Mouse (Mus musculus): ENCODE data around the gene Stxbp5. TPM values are rescaled to one million over a fixed set of nuclear protein-coding genes. Genes with fewer than 3 reads are reported as not detected.
A peak's percentile ranks its signal among the peaks of the same experiment; 100 is the strongest.

Gene Stxbp5
- 43.3 and 48.5 TPM in 2 replicates for polyA plus RNA-seq (2012; ENCODE audit: insufficient read depth, insufficient read length, missing spikeins)

DNA sequence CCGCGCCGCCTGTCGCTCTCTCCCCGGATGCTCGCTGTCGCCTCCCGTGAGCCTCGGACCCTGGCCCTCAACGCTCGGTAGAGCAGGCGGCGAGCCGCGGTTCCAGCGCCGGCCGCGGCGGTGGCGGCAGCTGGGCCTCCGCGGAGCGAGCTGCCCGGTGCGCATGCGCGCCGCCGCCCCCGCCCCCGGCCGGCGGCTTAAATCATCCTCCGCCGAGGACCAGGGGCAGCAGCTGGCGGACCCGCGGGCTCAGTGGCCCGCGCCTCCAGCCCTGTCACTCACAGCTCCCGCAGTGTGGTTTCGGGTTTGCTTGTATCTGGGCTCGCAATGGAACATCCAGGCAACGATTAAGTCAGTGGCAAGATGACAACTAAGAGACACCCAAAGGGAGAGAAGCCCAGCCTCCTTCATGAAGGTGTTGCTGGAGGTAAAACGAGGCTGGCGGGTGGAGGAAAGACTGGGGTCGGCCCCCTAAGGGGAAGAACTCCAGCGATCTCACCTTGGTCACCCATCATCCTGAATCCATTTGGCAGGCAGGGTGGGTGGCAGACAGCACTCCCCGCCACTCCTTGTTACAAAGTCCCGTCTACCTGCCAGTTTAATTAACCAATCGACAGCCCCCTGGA lies at the start of gene Stxbp5:
Gene Stxbp5, minus strand, starts transcription at position 9 of the 626 bp plus-strand sequence.
- peak within 1 kb of the TSS; percentile 99 for H3K4me3 ChIP-seq (ENCODE audit: insufficient read depth, low read length)
- peak within 1 kb of the TSS; percentile 90 for H3K27ac ChIP-seq (ENCODE audit: insufficient read depth, low read depth, low read length)
- no peak for TF ChIP-seq POLR2A (IDR thresholded peaks at IDR 0.05; ENCODE audit: borderline replicate concordance, low read depth, low read length)
- no peak for TF ChIP-seq CTCF (IDR thresholded peaks at IDR 0.05; ENCODE audit: low read depth, low read length)
- peaks cover 9% of the 10 kb centered on the region for H3K4me1 ChIP-seq (ENCODE audit: control insufficient read depth, insufficient read depth, low read length)

DNA sequence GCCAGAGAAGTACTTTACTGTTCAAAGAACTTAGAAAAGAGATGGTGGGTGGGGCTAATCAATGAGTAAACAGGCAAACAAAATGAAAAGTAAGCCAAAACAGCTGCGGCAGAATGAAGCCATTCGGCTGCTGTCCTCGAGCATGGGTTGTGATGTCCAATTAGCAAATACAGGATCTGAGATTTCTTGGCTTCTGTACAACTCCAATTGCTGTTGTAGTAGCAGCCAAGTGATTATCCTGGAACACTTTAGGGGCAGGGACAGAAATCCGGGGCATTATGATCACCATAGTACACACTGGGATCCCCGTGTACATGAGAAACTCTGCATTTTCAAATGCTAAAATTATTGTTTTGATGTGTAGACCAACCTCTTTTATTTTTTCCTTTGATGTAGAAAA lies 11.5 kb upstream of the Stxbp5 start:
- Histone ChIP-seq H3K4me1 (ENCODE audit: control insufficient read depth, insufficient read depth, low read length) (peaks cover 14% of the 10 kb centered on the region), H3K27ac (ENCODE audit: insufficient read depth, low read depth, low read length) (no peak overlapping the region), H3K4me3 (ENCODE audit: insufficient read depth, low read length) (no peak overlapping the region)
- TF ChIP-seq CTCF (IDR thresholded peaks at IDR 0.05; ENCODE audit: low read depth, low read length) = no peak
- no peak for TF ChIP-seq POLR2A (IDR thresholded peaks at IDR 0.05; ENCODE audit: borderline replicate concordance, low read depth, low read length)

DNA sequence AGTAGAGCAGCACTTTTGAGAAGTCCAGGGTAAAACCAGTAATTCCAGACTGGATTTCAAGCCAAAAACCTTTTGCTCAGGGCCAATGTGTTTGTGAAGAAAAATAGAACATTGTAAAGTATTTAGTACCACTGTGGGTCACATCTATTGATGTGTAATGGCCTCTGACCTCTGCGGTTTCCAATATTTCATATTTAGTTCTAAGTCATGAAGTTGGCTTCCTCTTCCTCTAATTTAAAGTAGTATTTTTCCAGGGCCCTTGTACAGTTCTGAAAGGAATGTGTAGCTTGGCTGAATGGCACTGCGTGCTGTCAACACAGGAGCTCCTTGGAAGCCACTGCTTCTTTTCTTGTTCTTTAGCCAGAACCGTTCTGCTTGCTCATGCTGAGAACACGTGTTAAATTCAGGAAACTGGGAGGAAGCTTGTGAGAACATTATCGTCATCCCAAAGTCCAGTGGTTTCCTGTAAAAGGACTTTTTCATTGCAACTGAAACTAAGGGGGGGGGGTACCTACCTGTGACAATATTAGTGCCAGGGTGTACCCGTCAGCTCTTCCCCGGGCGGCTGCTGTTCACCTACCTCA lies 7.1 kb upstream of the Stxbp5 start:
- peak overlapping the region; percentile 76 for H3K27ac ChIP-seq (ENCODE audit: insufficient read depth, low read depth, low read length)
- peaks cover 20% of the 10 kb centered on the region for H3K4me1 ChIP-seq (ENCODE audit: control insufficient read depth, insufficient read depth, low read length)
- H3K4me3 ChIP-seq (ENCODE audit: insufficient read depth, low read length) = no peak overlapping the region
- TF ChIP-seq CTCF (IDR thresholded peaks at IDR 0.05; ENCODE audit: low read depth, low read length) = no peak
- TF ChIP-seq POLR2A (IDR thresholded peaks at IDR 0.05; ENCODE audit: borderline replicate concordance, low read depth, low read length) = no peak

DNA sequence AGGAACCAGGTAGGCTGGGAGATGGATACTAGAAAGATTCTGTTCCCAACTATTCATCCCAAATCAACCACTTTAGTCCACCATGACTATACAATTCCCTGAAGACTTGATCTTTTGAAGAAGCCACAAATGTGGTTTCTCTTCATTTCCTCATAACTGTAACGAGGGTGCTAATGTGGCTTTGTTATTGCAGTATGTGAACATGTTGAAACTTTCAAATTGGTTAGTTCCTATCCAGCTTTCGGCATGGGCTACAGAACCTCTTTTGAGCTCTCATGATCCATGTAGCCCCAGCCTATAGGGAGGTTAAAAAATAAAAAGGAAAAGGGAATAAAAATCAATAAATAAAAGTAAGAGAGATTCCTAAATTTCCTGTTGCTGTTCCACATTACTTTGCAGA lies 6.6 kb upstream of the Stxbp5 start:
- H3K4me1 ChIP-seq (ENCODE audit: control insufficient read depth, insufficient read depth, low read length) = peaks cover 21% of the 10 kb centered on the region
- peak overlapping the region; percentile 76 for H3K27ac ChIP-seq (ENCODE audit: insufficient read depth, low read depth, low read length)
- TF ChIP-seq CTCF (IDR thresholded peaks at IDR 0.05; ENCODE audit: low read depth, low read length) (no peak), POLR2A (IDR thresholded peaks at IDR 0.05; ENCODE audit: borderline replicate concordance, low read depth, low read length) (no peak)
- no peak overlapping the region for H3K4me3 ChIP-seq (ENCODE audit: insufficient read depth, low read length)

- H3K27ac ChIP-seq (ENCODE audit: insufficient read depth, low read depth, low read length) = no peak overlapping the region
- no peak overlapping the region for H3K4me3 ChIP-seq (ENCODE audit: insufficient read depth, low read length)
- H3K4me1 ChIP-seq (ENCODE audit: control insufficient read depth, insufficient read depth, low read length) = peaks cover 24% of the 10 kb centered on the region
- TF ChIP-seq CTCF (IDR thresholded peaks at IDR 0.05; ENCODE audit: low read depth, low read length) = no peak
- TF ChIP-seq POLR2A (IDR thresholded peaks at IDR 0.05; ENCODE audit: borderline replicate concordance, low read depth, low read length) = no peak
Measured at GRCm38 (mm10) chr10:9906185-9906584, 5.3 kb upstream of the Stxbp5 start.

GRCm38 (mm10) chr10:9901697-9902239 lies 889 bp upstream of the Stxbp5 start:
- TF ChIP-seq CTCF (IDR thresholded peaks at IDR 0.05; ENCODE audit: low read depth, low read length) (no peak), POLR2A (IDR thresholded peaks at IDR 0.05; ENCODE audit: borderline replicate concordance, low read depth, low read length) (no peak)
- Histone ChIP-seq H3K4me1 (ENCODE audit: control insufficient read depth, insufficient read depth, low read length) (peaks cover 11% of the 10 kb centered on the region), H3K27ac (ENCODE audit: insufficient read depth, low read depth, low read length) (peak overlapping the region; percentile 90), H3K4me3 (ENCODE audit: insufficient read depth, low read length) (peak overlapping the region; percentile 99)

DNA sequence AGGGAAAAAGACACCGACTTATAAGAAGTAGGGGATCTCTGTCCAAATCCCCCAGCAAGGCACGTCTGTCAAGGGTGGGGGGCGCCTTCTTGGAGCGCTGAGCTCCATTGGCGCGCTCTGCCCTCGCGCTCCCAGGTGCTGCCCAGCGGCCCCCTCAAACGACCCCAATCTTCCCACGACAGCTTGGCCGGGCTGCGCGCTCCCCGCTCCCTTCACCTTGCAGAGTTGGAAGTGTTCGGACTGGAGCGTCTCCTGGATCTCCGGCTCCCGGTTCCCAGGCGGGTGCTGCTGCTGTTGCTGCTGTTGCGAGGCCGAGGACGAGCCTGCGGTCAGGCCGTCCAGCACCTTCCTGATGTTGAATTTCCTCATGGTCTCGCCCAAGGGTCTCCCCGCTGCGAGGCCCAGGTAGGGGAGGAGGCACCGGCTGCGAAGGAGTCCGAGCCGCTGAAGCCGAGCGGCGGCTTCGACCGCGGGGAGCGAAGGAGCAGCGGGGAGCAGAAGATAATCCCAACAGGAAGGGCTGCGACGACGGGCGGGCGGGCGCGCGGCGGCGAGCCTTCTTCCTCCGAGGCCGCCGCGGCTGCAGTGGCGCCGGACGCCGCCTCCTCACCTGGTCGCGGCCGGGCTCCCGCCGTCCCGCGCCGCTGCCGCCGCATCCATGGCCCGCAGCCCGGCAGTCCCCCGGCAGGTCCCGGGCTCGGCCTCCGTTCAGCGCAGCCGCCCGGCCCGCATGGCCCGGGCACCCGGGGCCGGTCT lies 386 bp downstream of the Stxbp5 start:
- TF ChIP-seq POLR2A (IDR thresholded peaks at IDR 0.05; ENCODE audit: borderline replicate concordance, low read depth, low read length) (no peak), CTCF (IDR thresholded peaks at IDR 0.05; ENCODE audit: low read depth, low read length) (no peak)
- peak overlapping the region; percentile 90 for H3K27ac ChIP-seq (ENCODE audit: insufficient read depth, low read depth, low read length)
- peak overlapping the region; percentile 99 for H3K4me3 ChIP-seq (ENCODE audit: insufficient read depth, low read length)
- H3K4me1 ChIP-seq (ENCODE audit: control insufficient read depth, insufficient read depth, low read length) = peaks cover 13% of the 10 kb centered on the region

- TF ChIP-seq CTCF (IDR thresholded peaks at IDR 0.05; ENCODE audit: low read depth, low read length) = no peak
- TF ChIP-seq POLR2A (IDR thresholded peaks at IDR 0.05; ENCODE audit: borderline replicate concordance, low read depth, low read length) = no peak
- Histone ChIP-seq H3K4me1 (ENCODE audit: control insufficient read depth, insufficient read depth, low read length) (peaks cover 19% of the 10 kb centered on the region), H3K4me3 (ENCODE audit: insufficient read depth, low read length) (peak overlapping the region; percentile 99), H3K27ac (ENCODE audit: insufficient read depth, low read depth, low read length) (peak overlapping the region; percentile 90)
Measured at GRCm38 (mm10) chr10:9899816-9900215, 1.1 kb downstream of the Stxbp5 start.

- Histone ChIP-seq H3K27ac (ENCODE audit: insufficient read depth, low read depth, low read length) (peak overlapping the region; percentile 66), H3K4me1 (ENCODE audit: control insufficient read depth, insufficient read depth, low read length) (peaks cover 24% of the 10 kb centered on the region), H3K4me3 (ENCODE audit: insufficient read depth, low read length) (peak overlapping the region; percentile 99)
- TF ChIP-seq POLR2A (IDR thresholded peaks at IDR 0.05; ENCODE audit: borderline replicate concordance, low read depth, low read length) = no peak
- no peak for TF ChIP-seq CTCF (IDR thresholded peaks at IDR 0.05; ENCODE audit: low read depth, low read length)
Measured at GRCm38 (mm10) chr10:9899086-9899485, 1.8 kb downstream of the Stxbp5 start.
